Mouse (Mus musculus): ENCODE results near the gene Exoc2. TPM values are rescaled to one million over a fixed set of nuclear protein-coding genes. Genes with fewer than 3 reads are reported as not detected.

Exoc2 gene
- polyA plus RNA-seq, 1 experiment from 2014 or later: 46.2 TPM

GRCm38 (mm10) chr13:30879871-30880270 lies 94.0 kb downstream of the Exoc2 start:
- no peak overlapping the region for H3K4me2 ChIP-seq (replicated peaks)
- 82% methylated on average over 1 of the region's 1 CpGs for WGBS
- no peaks in the 10 kb centered on the region for H3K4me1 ChIP-seq
- no peaks in the 10 kb centered on the region for H3K9me3 ChIP-seq
- no peak for ATAC-seq (ENCODE audit: low FRiP score, low read depth)
- no peak overlapping the region for H3K4me3 ChIP-seq
- no peak overlapping the region for H3K27ac ChIP-seq (replicated peaks)
- peaks cover 19% of the 10 kb centered on the region for H3K36me3 ChIP-seq
- H3K9ac ChIP-seq (replicated peaks): no peak overlapping the region
- H3K27me3 ChIP-seq: no peaks in the 10 kb centered on the region

GRCm38 (mm10) chr13:30875825-30876224 lies 98.1 kb downstream of the Exoc2 start:
- ATAC-seq (ENCODE audit: low FRiP score, low read depth): no peak
- no peaks in the 10 kb centered on the region for H3K9me3 ChIP-seq
- no peak overlapping the region for H3K4me2 ChIP-seq (replicated peaks)

GRCm38 (mm10) chr13:30873472-30873871 lies 100.4 kb downstream of the Exoc2 start:
- 75% methylated on average over 1 of the region's 1 CpGs for WGBS
- ATAC-seq (ENCODE audit: low FRiP score, low read depth): no peak
- no peaks in the 10 kb centered on the region for H3K9me3 ChIP-seq
- H3K4me2 ChIP-seq (replicated peaks): no peak overlapping the region
- H3K27ac ChIP-seq (replicated peaks): no peak overlapping the region
- H3K4me3 ChIP-seq: no peak overlapping the region
- no peaks in the 10 kb centered on the region for H3K27me3 ChIP-seq
- no peaks in the 10 kb centered on the region for H3K4me1 ChIP-seq
- H3K9ac ChIP-seq (replicated peaks): no peak overlapping the region
- H3K36me3 ChIP-seq: peaks cover 34% of the 10 kb centered on the region

More at GRCm38 (mm10) chr13:30875825-30876224, 98.1 kb downstream of the Exoc2 start:
- Histone ChIP-seq H3K4me3 (no peak overlapping the region), H3K36me3 (peaks cover 31% of the 10 kb centered on the region), H3K4me1 (no peaks in the 10 kb centered on the region), H3K9ac (replicated peaks) (no peak overlapping the region), H3K27ac (replicated peaks) (no peak overlapping the region), H3K27me3 (no peaks in the 10 kb centered on the region)
- WGBS: 88% methylated on average over 3 of the region's 3 CpGs

DNA sequence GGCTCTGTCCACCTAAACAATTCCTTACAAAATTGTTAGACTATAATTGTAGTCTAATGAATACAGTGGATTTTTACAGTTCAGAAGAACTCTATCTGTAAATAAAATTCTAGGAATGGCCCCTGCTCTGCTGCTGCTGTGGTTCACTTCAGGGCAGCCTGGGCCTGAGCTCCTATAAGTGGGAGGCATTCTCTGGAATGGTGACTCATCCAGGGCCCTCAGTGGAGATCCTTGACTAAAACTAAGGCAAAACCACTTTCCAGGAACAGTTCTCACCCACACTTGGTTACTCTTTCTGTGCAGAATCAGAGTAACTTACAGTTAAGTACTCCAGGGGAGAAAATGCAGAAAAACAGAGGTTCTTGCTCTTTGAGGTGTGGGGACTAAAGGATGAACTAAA lies 108.4 kb downstream of the Exoc2 start:
- peaks cover 17% of the 10 kb centered on the region for H3K36me3 ChIP-seq
- no peak overlapping the region for H3K4me2 ChIP-seq (replicated peaks)
- no peak overlapping the region for H3K4me3 ChIP-seq
- no peak overlapping the region for H3K27ac ChIP-seq (replicated peaks)
- no peaks in the 10 kb centered on the region for H3K27me3 ChIP-seq
- no peak for ATAC-seq (ENCODE audit: low FRiP score, low read depth)
- H3K4me1 ChIP-seq: no peaks in the 10 kb centered on the region
- no peak overlapping the region for H3K9ac ChIP-seq (replicated peaks)
- H3K9me3 ChIP-seq: no peaks in the 10 kb centered on the region

- no peak for ATAC-seq (ENCODE audit: low FRiP score, low read depth)
- no peak overlapping the region for H3K4me2 ChIP-seq (replicated peaks)
- peaks cover 17% of the 10 kb centered on the region for H3K36me3 ChIP-seq
- WGBS: 80% methylated on average over 3 of the region's 3 CpGs
- H3K9ac ChIP-seq (replicated peaks): no peak overlapping the region
- no peak overlapping the region for H3K4me3 ChIP-seq
- H3K4me1 ChIP-seq: no peaks in the 10 kb centered on the region
- H3K9me3 ChIP-seq: no peaks in the 10 kb centered on the region
- no peaks in the 10 kb centered on the region for H3K27me3 ChIP-seq
- no peak overlapping the region for H3K27ac ChIP-seq (replicated peaks)
Observed at GRCm38 (mm10) chr13:30864042-30864441, 109.9 kb downstream of the Exoc2 start.

- no peak for ATAC-seq (ENCODE audit: low FRiP score, low read depth)
- 91% methylated on average over 3 of the region's 3 CpGs for WGBS
Observed at GRCm38 (mm10) chr13:30858421-30858820, 115.5 kb downstream of the Exoc2 start.

GRCm38 (mm10) chr13:30850736-30851135 lies 123.2 kb downstream of the Exoc2 start:
- WGBS: 76% methylated on average over 2 of the region's 2 CpGs
- Histone ChIP-seq H3K27ac (replicated peaks) (no peak overlapping the region), H3K27me3 (no peaks in the 10 kb centered on the region), H3K4me3 (no peak overlapping the region), H3K4me2 (replicated peaks) (no peak overlapping the region), H3K9me3 (no peaks in the 10 kb centered on the region), H3K9ac (replicated peaks) (no peak overlapping the region), H3K36me3 (peaks cover 12% of the 10 kb centered on the region), H3K4me1 (no peaks in the 10 kb centered on the region)
- ATAC-seq (ENCODE audit: low FRiP score, low read depth): no peak

More at GRCm38 (mm10) chr13:30858421-30858820, 115.5 kb downstream of the Exoc2 start:
- no peak overlapping the region for H3K4me3 ChIP-seq
- no peaks in the 10 kb centered on the region for H3K9me3 ChIP-seq
- no peak overlapping the region for H3K27ac ChIP-seq (replicated peaks)
- H3K36me3 ChIP-seq: peaks cover 28% of the 10 kb centered on the region
- H3K4me1 ChIP-seq: no peaks in the 10 kb centered on the region
- no peaks in the 10 kb centered on the region for H3K27me3 ChIP-seq
- no peak overlapping the region for H3K9ac ChIP-seq (replicated peaks)
- no peak overlapping the region for H3K4me2 ChIP-seq (replicated peaks)

GRCm38 (mm10) chr13:30848001-30848400 lies 125.9 kb downstream of the Exoc2 start:
- Histone ChIP-seq H3K27me3 (no peaks in the 10 kb centered on the region), H3K27ac (replicated peaks) (no peak overlapping the region), H3K4me1 (no peaks in the 10 kb centered on the region), H3K4me2 (replicated peaks) (no peak overlapping the region), H3K9me3 (no peaks in the 10 kb centered on the region), H3K4me3 (no peak overlapping the region), H3K36me3 (0 out of 2 replicates have a peak, but pooled peaks cover 9% of the 10 kb centered on the region), H3K9ac (replicated peaks) (no peak overlapping the region)
- 49% methylated on average over 1 of the region's 1 CpGs for WGBS
- no peak for ATAC-seq (ENCODE audit: low FRiP score, low read depth)

GRCm38 (mm10) chr13:30846506-30846905 lies 127.4 kb downstream of the Exoc2 start:
- H3K4me3 ChIP-seq: no peak overlapping the region
- no peak overlapping the region for H3K4me2 ChIP-seq (replicated peaks)
- no peaks in the 10 kb centered on the region for H3K27me3 ChIP-seq
- H3K36me3 ChIP-seq: 0 out of 2 replicates have a peak, but pooled peaks cover 9% of the 10 kb centered on the region
- no peak overlapping the region for H3K27ac ChIP-seq (replicated peaks)
- 95% methylated on average over 4 of the region's 4 CpGs for WGBS
- H3K4me1 ChIP-seq: no peaks in the 10 kb centered on the region
- H3K9me3 ChIP-seq: no peaks in the 10 kb centered on the region
- ATAC-seq (ENCODE audit: low FRiP score, low read depth): no peak
- no peak overlapping the region for H3K9ac ChIP-seq (replicated peaks)

DNA sequence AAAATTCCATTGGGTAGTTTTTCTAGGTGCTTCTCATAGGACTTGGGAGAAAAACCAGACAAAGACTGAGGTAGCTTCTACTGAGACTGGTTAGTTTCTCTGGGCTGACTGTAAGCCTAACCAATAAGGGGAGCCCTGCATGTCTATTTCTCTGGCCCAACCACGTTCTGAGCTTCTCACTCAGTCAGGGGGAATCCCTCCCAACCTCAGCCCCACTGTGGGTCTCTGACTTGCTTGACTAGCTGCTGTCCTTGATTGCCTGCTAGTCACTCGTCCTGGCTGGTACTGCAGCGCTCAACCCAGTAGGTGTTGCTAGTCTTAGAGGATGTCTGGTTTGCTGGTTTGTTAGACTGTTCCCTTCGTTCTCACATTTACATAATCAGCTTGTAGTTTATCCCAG lies 130.8 kb downstream of the Exoc2 start:
- Histone ChIP-seq H3K27ac (replicated peaks) (no peak overlapping the region), H3K4me2 (replicated peaks) (no peak overlapping the region), H3K36me3 (peaks cover 17% of the 10 kb centered on the region), H3K9me3 (no peaks in the 10 kb centered on the region), H3K9ac (replicated peaks) (no peak overlapping the region), H3K27me3 (no peaks in the 10 kb centered on the region), H3K4me3 (no peak overlapping the region), H3K4me1 (no peaks in the 10 kb centered on the region)
- WGBS: 88% methylated on average over 4 of the region's 4 CpGs
- no peak for ATAC-seq (ENCODE audit: low FRiP score, low read depth)

DNA sequence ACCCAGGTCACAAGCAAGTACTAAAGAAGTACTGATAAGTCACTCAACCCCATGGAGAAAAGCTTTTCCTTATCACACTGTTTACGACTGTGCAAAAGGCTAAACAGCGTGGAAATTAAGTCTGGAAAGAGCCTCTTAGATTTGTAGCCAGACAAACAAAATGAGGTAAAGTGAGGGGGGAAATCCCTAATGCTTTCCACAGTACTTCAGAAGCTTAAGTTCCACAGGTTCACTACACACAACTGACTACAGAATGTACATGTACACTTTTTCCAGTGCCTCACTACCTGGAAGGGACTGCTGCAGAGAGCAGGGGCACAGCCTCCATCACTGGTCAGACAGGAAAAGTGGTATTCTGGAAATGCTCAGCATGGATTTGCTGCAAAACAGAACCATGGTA lies 132.1 kb downstream of the Exoc2 start:
- H3K27me3 ChIP-seq: no peaks in the 10 kb centered on the region
- ATAC-seq (ENCODE audit: low FRiP score, low read depth): no peak
- WGBS: 93% methylated on average over 2 of the region's 2 CpGs
- H3K9ac ChIP-seq (replicated peaks): no peak overlapping the region
- no peaks in the 10 kb centered on the region for H3K9me3 ChIP-seq
- H3K4me2 ChIP-seq (replicated peaks): no peak overlapping the region
- no peak overlapping the region for H3K4me3 ChIP-seq
- peaks cover 17% of the 10 kb centered on the region for H3K36me3 ChIP-seq
- H3K27ac ChIP-seq (replicated peaks): no peak overlapping the region
- no peaks in the 10 kb centered on the region for H3K4me1 ChIP-seq

DNA sequence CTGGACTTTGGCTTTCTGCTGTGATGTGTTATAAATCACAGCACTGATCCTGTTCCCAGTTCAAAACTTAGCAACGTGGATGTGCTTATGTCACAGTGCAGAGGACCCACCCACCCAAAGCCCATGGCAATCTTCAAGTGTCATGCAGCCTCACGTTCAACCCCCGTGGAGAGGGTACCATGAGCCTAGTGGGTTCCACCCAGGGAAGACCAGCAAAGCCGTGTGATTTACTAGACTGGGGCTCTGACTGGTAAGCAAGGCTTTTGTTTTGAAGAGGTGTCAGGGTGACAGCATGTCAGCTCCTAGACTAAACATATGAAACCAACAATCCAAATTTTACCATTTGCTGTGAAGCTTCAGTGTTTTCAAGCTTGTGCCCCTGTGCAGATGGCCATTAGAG lies 132.6 kb downstream of the Exoc2 start:
- no peak overlapping the region for H3K4me2 ChIP-seq (replicated peaks)
- H3K36me3 ChIP-seq: peaks cover 15% of the 10 kb centered on the region
- no peak overlapping the region for H3K27ac ChIP-seq (replicated peaks)
- no peaks in the 10 kb centered on the region for H3K9me3 ChIP-seq
- H3K4me1 ChIP-seq: no peaks in the 10 kb centered on the region
- ATAC-seq (ENCODE audit: low FRiP score, low read depth): no peak
- H3K27me3 ChIP-seq: no peaks in the 10 kb centered on the region
- no peak overlapping the region for H3K9ac ChIP-seq (replicated peaks)
- WGBS: 90% methylated on average over 4 of the region's 4 CpGs
- no peak overlapping the region for H3K4me3 ChIP-seq

DNA sequence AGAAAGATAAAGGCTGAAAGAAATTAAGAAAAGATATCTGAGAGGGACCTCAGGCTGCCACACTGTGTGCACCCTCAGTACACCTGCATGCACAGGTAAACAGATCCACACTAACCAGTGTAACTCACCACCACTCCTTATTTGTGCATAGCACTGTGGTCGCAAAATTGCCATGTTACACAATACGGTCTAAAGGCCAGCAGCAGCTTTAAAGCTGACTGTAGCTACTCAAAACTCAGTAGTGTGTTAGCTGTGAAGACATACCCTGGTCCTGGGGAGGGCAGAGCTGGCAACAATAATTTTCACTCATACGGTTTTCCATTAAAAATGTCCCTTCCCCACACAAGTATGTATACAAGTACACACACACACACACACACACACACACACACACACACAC lies 133.2 kb downstream of the Exoc2 start:
- 97% methylated on average over 3 of the region's 3 CpGs for WGBS
- no peaks in the 10 kb centered on the region for H3K4me1 ChIP-seq
- H3K4me3 ChIP-seq: no peak overlapping the region
- H3K9ac ChIP-seq (replicated peaks): no peak overlapping the region
- H3K9me3 ChIP-seq: no peaks in the 10 kb centered on the region
- no peak for ATAC-seq (ENCODE audit: low FRiP score, low read depth)
- no peak overlapping the region for H3K27ac ChIP-seq (replicated peaks)
- H3K36me3 ChIP-seq: peaks cover 15% of the 10 kb centered on the region
- no peaks in the 10 kb centered on the region for H3K27me3 ChIP-seq
- H3K4me2 ChIP-seq (replicated peaks): no peak overlapping the region

Data from midbrain, embryonic 12.5 days (tissue).